Mouse (Mus musculus) C2C12 (cell line): Measurements from ENCODE around the gene Akap13.
"Not testable (repeated sequence)": the region's sequence is repeated elsewhere in the genome, so short reads cannot be mapped to it uniquely, and the experiment has no call there.

Experiments
- CEBPB ChIP-seq: IDR thresholded peaks from one replicate; pipeline ENCODE4 v1.6.1; 2011; ENCODE audit warnings: low read depth, mild to moderate bottlenecking, control low read depth, moderate library complexity
- CTCF ChIP-seq: IDR thresholded peaks from one replicate; pipeline ENCODE4 v1.5.1; 2011; ENCODE audit not compliant: control insufficient read depth, insufficient read depth, insufficient read length
- FOSL1 ChIP-seq: IDR thresholded peaks from one replicate; pipeline ENCODE4 v1.8.0; 2011; ENCODE audit warnings: mild to moderate bottlenecking, low read length; ENCODE audit not compliant: poor library complexity, insufficient read depth, severe bottlenecking
- MAX ChIP-seq: IDR thresholded peaks from one replicate; pipeline ENCODE4 v1.6.1; 2011; ENCODE audit warnings: mild to moderate bottlenecking, control low read depth
- USF1 ChIP-seq: IDR thresholded peaks from one replicate; pipeline ENCODE4 v1.6.1; 2011; ENCODE audit warnings: low read depth, mild to moderate bottlenecking, control low read depth, moderate library complexity

DNA sequence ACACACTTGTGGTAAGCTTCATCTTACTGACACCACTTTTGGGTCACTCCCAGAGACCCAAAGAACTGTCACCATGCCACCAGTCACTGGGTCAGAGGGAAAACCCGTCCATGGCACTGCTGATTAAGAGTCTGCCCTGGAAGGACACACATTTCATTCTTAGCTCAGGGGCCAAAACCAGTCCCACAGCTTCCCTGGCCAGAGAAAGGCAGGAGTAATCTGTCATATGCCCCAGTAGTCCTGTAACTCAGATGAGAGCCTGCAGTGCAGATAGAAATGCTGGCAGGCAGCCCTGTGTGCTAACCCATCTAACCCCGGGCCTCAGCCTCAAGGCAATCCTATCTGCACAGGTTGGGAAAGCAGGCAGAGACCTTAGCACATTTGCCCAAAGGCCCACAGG, 306.9 kb downstream of the Akap13 start:
- TF ChIP-seq USF1, CTCF, FOSL1, CEBPB, MAX: not testable (repeated sequence)
